Mouse (Mus musculus): ENCODE data around the gene Vcam1.
A peak's percentile ranks its signal among the peaks of the same experiment; 100 is the strongest.

The Vcam1 gene

GRCm38 (mm10) chr3:116126508-116127190, 2.8 kb downstream of the Vcam1 start:
- DNase-seq, result no peak

- no peak for DNase-seq
These were observed 3.4 kb downstream of the Vcam1 start for GRCm38 (mm10) chr3:116126070-116126469.

- no peak for DNase-seq
These were observed 5.7 kb downstream of the Vcam1 start for GRCm38 (mm10) chr3:116123827-116124226.

- DNase-seq, result no peak
These were observed 6.8 kb downstream of the Vcam1 start for GRCm38 (mm10) chr3:116122696-116123095.

GRCm38 (mm10) chr3:116121026-116121425, 8.5 kb downstream of the Vcam1 start:
- DNase-seq, result no peak

GRCm38 (mm10) chr3:116120391-116120790, 9.1 kb downstream of the Vcam1 start:
- DNase-seq, result no peak

- no peak for DNase-seq
These were observed 10.3 kb downstream of the Vcam1 start for GRCm38 (mm10) chr3:116119162-116119561.

- no peak for DNase-seq
These were observed 12.4 kb downstream of the Vcam1 start for GRCm38 (mm10) chr3:116117046-116117445.

- DNase-seq, result peak; percentile 30
These were observed 15.0 kb downstream of the Vcam1 start for GRCm38 (mm10) chr3:116114249-116115188.

GRCm38 (mm10) chr3:116113443-116114241, 15.8 kb downstream of the Vcam1 start:
- DNase-seq, result no peak

- DNase-seq, result no peak
These were observed 16.6 kb downstream of the Vcam1 start for GRCm38 (mm10) chr3:116112816-116113405.

GRCm38 (mm10) chr3:116105713-116106112, 23.8 kb downstream of the Vcam1 start:
- DNase-seq, result no peak

- DNase-seq, result peak; percentile 44
These were observed 24.4 kb downstream of the Vcam1 start for GRCm38 (mm10) chr3:116104866-116105647.

GRCm38 (mm10) chr3:116104270-116104669, 25.2 kb downstream of the Vcam1 start:
- no peak for DNase-seq

- no peak for DNase-seq
These were observed 28.6 kb downstream of the Vcam1 start for GRCm38 (mm10) chr3:116100850-116101249.

GRCm38 (mm10) chr3:116095934-116096333, 33.6 kb downstream of the Vcam1 start:
- DNase-seq, result no peak

GRCm38 (mm10) chr3:116095312-116095711, 34.2 kb downstream of the Vcam1 start:
- DNase-seq, result no peak

GRCm38 (mm10) chr3:116094886-116095285, 34.6 kb downstream of the Vcam1 start:
- no peak for DNase-seq

GRCm38 (mm10) chr3:116094288-116094687, 35.2 kb downstream of the Vcam1 start:
- no peak for DNase-seq

GRCm38 (mm10) chr3:116092547-116092946, 36.9 kb downstream of the Vcam1 start:
- DNase-seq, result no peak

- DNase-seq, result no peak
These were observed 37.8 kb downstream of the Vcam1 start for GRCm38 (mm10) chr3:116091706-116092105.

- no peak for DNase-seq
These were observed 43.5 kb downstream of the Vcam1 start for GRCm38 (mm10) chr3:116085962-116086361.

Measured in right cerebral cortex, postnatal 14 days (tissue).